Mouse (Mus musculus) midbrain, embryonic 12.5 days (tissue): ENCODE measurements around the gene Vegfb. TPM values are rescaled to one million over a fixed set of nuclear protein-coding genes. Genes with fewer than 3 reads are reported as not detected.
A peak's percentile ranks its signal among the peaks of the same experiment; 100 is the strongest.

Experiments used
- ATAC-seq: fragments of 200-750 bp; cut with Nextera tagmentation; 2 replicates; pipeline ENCODE4 v1.8.0; 2017; ENCODE audit warnings: low read depth, moderate TSS enrichment, moderate library complexity; ENCODE audit not compliant: low FRiP score
- H3K27ac ChIP-seq: fragments of 300-500 bp; sonication (generic); replicated peaks from 2 replicates; pipeline ENCODE4 v1.5.1; 2016; ENCODE audit warnings: mild to moderate bottlenecking
- H3K27me3 ChIP-seq: fragments of 300-500 bp; sonication (generic); 2 replicates; pipeline ENCODE4 v1.6.1; 2016; ENCODE audit warnings: mild to moderate bottlenecking
- H3K36me3 ChIP-seq: fragments of 300-500 bp; sonication (generic); 2 replicates; pipeline ENCODE4 v1.6.1; 2016
- H3K4me1 ChIP-seq: fragments of 300-500 bp; sonication (generic); 2 replicates; pipeline ENCODE4 v1.6.1; 2016
- H3K4me2 ChIP-seq: fragments of 300-500 bp; sonication (generic); replicated peaks from 2 replicates; pipeline ENCODE4 v1.6.1; 2016; ENCODE audit warnings: mild to moderate bottlenecking, moderate library complexity
- H3K4me3 ChIP-seq: fragments of 300-500 bp; sonication (generic); 2 replicates; pipeline ENCODE4 v1.5.1; 2016; ENCODE audit warnings: mild to moderate bottlenecking
- H3K9ac ChIP-seq: fragments of 300-500 bp; sonication (generic); replicated peaks from 2 replicates; pipeline ENCODE4 v1.6.1; 2016; ENCODE audit warnings: mild to moderate bottlenecking, moderate library complexity
- H3K9me3 ChIP-seq: fragments of 300-500 bp; sonication (generic); 2 replicates; pipeline ENCODE4 v1.6.1; 2016; ENCODE audit warnings: mild to moderate bottlenecking
- WGBS: fragments of 180-500 bp; shearing (Covaris S2); methylation state at CpG from one replicate; pipeline ENCODE4 v1.1.7; 2016; 5-methylcytosine and 5-hydroxymethylcytosine counted together
- polyA plus RNA-seq: library from polyadenylated mRNA; unstranded; fragments of >200 nt; fragmentation: Nextera tagmentation; extraction: Ambion mirVana; gene quantifications from 2 replicates; pipeline ENCODE4 v1.2.1, GENCODE M21; 2016

Vegfb gene
- polyA plus RNA-seq, result 34.3 and 35.0 TPM in 2 replicates

GRCm38 (mm10) chr19:6987061-6987903, at the start of gene Vegfb:
Gene Vegfb, minus strand, starts transcription at chr19:6987651.
- Histone ChIP-seq H3K9ac (peak within 1 kb of the TSS; percentile 96), H3K27me3 (no peaks in the 10 kb centered on the region), H3K4me3 (peak within 1 kb of the TSS; percentile 89), H3K4me2 (peak within 1 kb of the TSS; percentile 98), H3K27ac (peak within 1 kb of the TSS; percentile 77), H3K36me3 (peaks cover 28% of the 10 kb centered on the region), H3K9me3 (no peaks in the 10 kb centered on the region), H3K4me1 (peaks cover 31% of the 10 kb centered on the region)
- peak; percentile 63 for ATAC-seq
- under 1% methylated on average over 80 of the region's 85 CpGs for WGBS

GRCm38 (mm10) chr19:7034006-7034405, 46.6 kb upstream of the Vegfb start:
- ATAC-seq, result no peak
- no peak overlapping the region for H3K9ac ChIP-seq
- peaks cover 69% of the 10 kb centered on the region for H3K36me3 ChIP-seq
- H3K4me1 ChIP-seq, result peaks cover 23% of the 10 kb centered on the region
- H3K27ac ChIP-seq, result no peak overlapping the region
- H3K4me2 ChIP-seq, result no peak overlapping the region
- WGBS, result 93% methylated on average over 5 of the region's 5 CpGs
- no peaks in the 10 kb centered on the region for H3K9me3 ChIP-seq
- H3K4me3 ChIP-seq, result no peak overlapping the region
- no peaks in the 10 kb centered on the region for H3K27me3 ChIP-seq

DNA sequence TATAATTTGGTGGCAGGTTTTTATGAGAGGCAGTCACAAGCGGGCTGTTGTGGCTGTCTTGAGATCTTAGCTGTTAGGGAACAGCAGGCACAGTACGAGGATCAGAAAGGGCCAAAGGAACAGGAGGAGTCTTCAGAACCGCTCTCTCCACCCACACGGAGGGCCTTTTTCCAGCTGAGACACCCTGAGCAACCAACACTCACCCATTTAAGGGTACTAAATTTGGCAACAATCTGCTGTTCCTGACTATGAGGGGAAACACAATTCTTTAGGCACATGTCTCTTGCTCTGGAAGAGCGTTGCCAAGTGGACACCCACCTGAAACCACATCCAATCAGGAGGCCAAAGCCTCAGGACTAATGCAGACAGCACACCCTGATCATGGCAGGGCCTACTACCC, 42.1 kb upstream of the Vegfb start:
- Histone ChIP-seq H3K27ac (no peak overlapping the region), H3K9ac (no peak overlapping the region), H3K36me3 (peaks cover 97% of the 10 kb centered on the region), H3K27me3 (no peaks in the 10 kb centered on the region), H3K4me1 (no peaks in the 10 kb centered on the region), H3K4me2 (no peak overlapping the region), H3K4me3 (no peak overlapping the region), H3K9me3 (no peaks in the 10 kb centered on the region)
- WGBS, result 93% methylated on average over 5 of the region's 5 CpGs
- no peak for ATAC-seq

DNA sequence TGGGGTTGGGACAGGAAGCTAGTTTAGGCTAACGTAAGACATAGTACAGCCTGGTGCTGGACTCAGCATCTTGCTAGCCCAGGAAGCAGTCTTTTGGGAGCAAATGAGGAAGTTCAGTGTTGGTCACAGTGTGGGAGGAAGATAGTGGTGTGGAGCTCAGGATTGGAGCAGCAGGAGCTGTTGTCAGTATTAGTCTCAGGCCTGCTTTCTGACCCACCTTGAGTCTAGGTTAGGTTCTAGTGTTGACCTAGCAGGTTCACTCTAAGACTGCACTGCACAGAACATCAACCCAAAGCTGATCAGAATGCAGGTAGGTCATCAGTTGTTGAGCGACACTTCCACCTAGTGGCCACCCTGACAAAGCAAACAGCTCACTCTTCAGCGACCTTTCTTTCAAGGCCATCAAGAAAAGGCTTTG, 32.8 kb upstream of the Vegfb start:
- Histone ChIP-seq H3K9ac (no peak overlapping the region), H3K27me3 (no peaks in the 10 kb centered on the region), H3K4me1 (no peaks in the 10 kb centered on the region), H3K9me3 (no peaks in the 10 kb centered on the region), H3K4me2 (no peak overlapping the region), H3K27ac (no peak overlapping the region), H3K36me3 (peaks cover 80% of the 10 kb centered on the region), H3K4me3 (no peak overlapping the region)
- 43% methylated on average over 3 of the region's 3 CpGs for WGBS
- no peak for ATAC-seq

DNA sequence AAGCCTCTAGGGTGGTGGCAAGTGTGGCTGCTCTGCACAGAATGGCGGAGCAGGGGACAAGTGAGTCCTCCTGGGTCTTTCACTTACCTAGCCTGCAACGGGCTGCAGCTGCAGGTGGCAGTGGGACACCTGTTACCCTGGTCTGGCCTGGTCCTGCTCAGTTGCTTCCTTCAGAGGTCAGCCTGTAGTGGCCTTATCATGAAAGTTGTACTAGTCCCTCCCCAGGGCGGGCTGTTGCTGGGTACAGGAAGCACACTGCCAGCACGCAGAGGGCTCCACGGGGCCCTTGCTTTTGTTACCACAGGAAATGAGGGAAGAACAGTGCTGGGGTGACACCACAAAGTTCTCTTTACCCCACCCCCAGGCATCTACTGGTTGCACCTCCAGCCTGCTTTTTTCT, 31.7 kb upstream of the Vegfb start, which contains the start of gene Fermt3:
Gene Fermt3 (minus strand): TSS at position 279 of the 400 bp plus-strand sequence.
- 91% methylated on average over 5 of the region's 5 CpGs for WGBS
- H3K27ac ChIP-seq, result no peak within 1 kb of the TSS
- H3K36me3 ChIP-seq, result peaks cover 76% of the 10 kb centered on the region
- no peak for ATAC-seq
- no peaks in the 10 kb centered on the region for H3K9me3 ChIP-seq
- H3K9ac ChIP-seq, result no peak within 1 kb of the TSS
- no peak within 1 kb of the TSS for H3K4me2 ChIP-seq
- H3K27me3 ChIP-seq, result no peaks in the 10 kb centered on the region
- H3K4me1 ChIP-seq, result no peaks in the 10 kb centered on the region
- H3K4me3 ChIP-seq, result no peak within 1 kb of the TSS

DNA sequence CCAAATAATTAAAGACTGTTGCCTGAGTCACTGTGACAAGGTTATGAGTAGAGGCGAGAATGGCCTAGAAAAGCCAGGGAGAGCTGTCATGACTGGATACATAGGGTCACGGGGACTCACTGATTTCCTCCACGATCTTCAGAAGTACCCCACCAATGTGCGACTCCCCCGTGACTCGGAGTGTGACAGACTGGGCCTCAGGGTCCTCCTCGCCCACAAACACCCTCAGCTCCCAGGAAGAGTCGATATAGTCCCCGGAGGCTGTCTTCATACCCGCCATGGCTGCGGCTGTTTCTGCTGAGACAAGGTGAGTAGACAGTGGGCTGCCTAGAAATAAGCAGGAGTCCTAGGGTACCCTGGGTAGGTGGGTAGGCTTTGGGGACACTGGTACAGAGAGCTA, 31.1 kb upstream of the Vegfb start:
- no peaks in the 10 kb centered on the region for H3K9me3 ChIP-seq
- no peaks in the 10 kb centered on the region for H3K27me3 ChIP-seq
- peaks cover 77% of the 10 kb centered on the region for H3K36me3 ChIP-seq
- no peak overlapping the region for H3K4me2 ChIP-seq
- H3K27ac ChIP-seq, result no peak overlapping the region
- H3K9ac ChIP-seq, result no peak overlapping the region
- H3K4me3 ChIP-seq, result no peak overlapping the region
- ATAC-seq, result no peak
- 92% methylated on average over 11 of the region's 11 CpGs for WGBS
- no peaks in the 10 kb centered on the region for H3K4me1 ChIP-seq

- Histone ChIP-seq H3K36me3 (peaks cover 73% of the 10 kb centered on the region), H3K9me3 (no peaks in the 10 kb centered on the region), H3K4me1 (no peaks in the 10 kb centered on the region), H3K27me3 (no peaks in the 10 kb centered on the region), H3K9ac (no peak overlapping the region; the same call in 1 of the 2 replicates), H3K27ac (no peak overlapping the region), H3K4me2 (no peak overlapping the region), H3K4me3 (no peak overlapping the region)
- ATAC-seq, result no peak
- 83% methylated on average over 12 of the region's 12 CpGs for WGBS
Observed at GRCm38 (mm10) chr19:7017541-7018457, 30.3 kb upstream of the Vegfb start.

GRCm38 (mm10) chr19:7014481-7015135, 27.2 kb upstream of the Vegfb start:
- Histone ChIP-seq H3K36me3 (peaks cover 41% of the 10 kb centered on the region), H3K9ac (no peak overlapping the region), H3K4me2 (no peak overlapping the region), H3K9me3 (no peaks in the 10 kb centered on the region), H3K27me3 (no peaks in the 10 kb centered on the region), H3K4me3 (no peak overlapping the region), H3K27ac (no peak overlapping the region), H3K4me1 (no peaks in the 10 kb centered on the region)
- ATAC-seq, result no peak
- 94% methylated on average over 20 of the region's 20 CpGs for WGBS

DNA sequence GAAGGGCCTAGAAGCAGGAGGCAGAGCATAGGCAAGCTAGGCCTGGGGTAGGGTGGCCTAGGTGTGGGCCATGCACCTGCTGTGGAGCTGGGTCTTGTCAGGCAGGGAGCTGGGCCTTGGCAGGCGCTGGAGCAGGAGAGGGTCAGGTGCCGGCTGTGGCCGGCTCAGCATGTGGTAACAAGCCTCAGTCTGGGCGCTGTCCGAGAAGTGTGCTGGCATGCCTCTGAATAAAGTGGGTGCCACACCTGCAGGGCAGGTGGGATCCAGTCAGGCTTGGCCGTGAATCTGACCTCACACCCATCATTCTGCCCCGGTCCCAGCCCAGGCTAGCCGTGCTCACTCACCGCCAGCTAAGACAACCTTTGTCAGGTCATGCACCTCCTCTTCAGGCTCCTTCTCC, 26.5 kb upstream of the Vegfb start:
- H3K9me3 ChIP-seq, result no peaks in the 10 kb centered on the region
- ATAC-seq, result no peak
- H3K4me1 ChIP-seq, result no peaks in the 10 kb centered on the region
- no peak overlapping the region for H3K4me2 ChIP-seq
- 93% methylated on average over 9 of the region's 9 CpGs for WGBS
- H3K4me3 ChIP-seq, result no peak overlapping the region
- no peak overlapping the region for H3K27ac ChIP-seq
- no peak overlapping the region for H3K9ac ChIP-seq
- H3K27me3 ChIP-seq, result no peaks in the 10 kb centered on the region
- peaks cover 35% of the 10 kb centered on the region for H3K36me3 ChIP-seq

DNA sequence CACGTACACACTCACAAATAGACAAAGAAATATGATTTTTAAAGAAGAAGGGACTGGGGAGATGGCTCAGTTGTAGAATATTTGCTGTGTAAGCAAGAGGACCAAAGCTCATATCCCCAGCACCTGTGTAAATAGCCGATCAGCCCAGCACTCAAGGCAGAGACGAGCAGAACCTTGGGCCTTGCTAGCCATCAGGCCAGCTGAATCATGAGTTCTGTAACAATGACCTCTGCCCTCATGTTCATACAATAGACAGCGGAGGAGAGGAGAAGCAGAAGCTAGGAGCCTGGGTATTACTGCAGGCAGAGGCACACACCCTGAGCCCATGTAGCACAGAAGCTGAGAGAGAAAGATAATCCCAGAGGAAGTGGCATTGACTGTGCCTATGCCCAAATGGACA, 25.0 kb upstream of the Vegfb start:
- 82% methylated on average over 4 of the region's 4 CpGs for whole genome bisulfite sequencing
- no peak overlapping the region for H3K9ac ChIP-seq

GRCm38 (mm10) chr19:7006892-7007593, 19.6 kb upstream of the Vegfb start:
- Histone ChIP-seq H3K27ac (no peak overlapping the region), H3K4me1 (no peaks in the 10 kb centered on the region), H3K9me3 (no peaks in the 10 kb centered on the region), H3K36me3 (no peaks in the 10 kb centered on the region), H3K4me3 (no peak overlapping the region), H3K4me2 (no peak overlapping the region), H3K27me3 (no peaks in the 10 kb centered on the region), H3K9ac (no peak overlapping the region)
- 91% methylated on average over 9 of the region's 9 CpGs for WGBS
- no peak for ATAC-seq

More for the DNA sequence above, 25.0 kb upstream of the Vegfb start:
- Histone ChIP-seq H3K36me3 (peaks cover 20% of the 10 kb centered on the region), H3K4me3 (no peak overlapping the region), H3K27me3 (no peaks in the 10 kb centered on the region), H3K9me3 (no peaks in the 10 kb centered on the region), H3K4me2 (no peak overlapping the region), H3K27ac (no peak overlapping the region), H3K4me1 (no peaks in the 10 kb centered on the region)
- ATAC-seq, result no peak
